Mouse (Mus musculus): Measurements from ENCODE around the gene Alg2.

Gene Alg2

GRCm38 (mm10) chr4:47473968-47474729 lies at the start of gene Alg2, which contains the start of gene Sec61b:
Gene Alg2 (minus strand): TSS chr4:47474333.
Gene Sec61b (plus strand): TSS chr4:47474658.
- in situ Hi-C loops (cut with MboI, MseI) = loop anchor here (10.0 kb wide), 1 partner anchor 801 kb away; the partner anchor contains the start of genes Erp44 and Invs

- in situ Hi-C loops (cut with MboI, MseI) = no loop called here
These were observed 47.9 kb upstream of the Alg2 start for GRCm38 (mm10) chr4:47521884-47522605.

- in situ Hi-C loops (cut with MboI, MseI) = no loop called here
These were observed 45.9 kb upstream of the Alg2 start for GRCm38 (mm10) chr4:47520076-47520475.

GRCm38 (mm10) chr4:47518551-47519181 lies 44.5 kb upstream of the Alg2 start:
- in situ Hi-C loops (cut with MboI, MseI) = no loop called here

DNA sequence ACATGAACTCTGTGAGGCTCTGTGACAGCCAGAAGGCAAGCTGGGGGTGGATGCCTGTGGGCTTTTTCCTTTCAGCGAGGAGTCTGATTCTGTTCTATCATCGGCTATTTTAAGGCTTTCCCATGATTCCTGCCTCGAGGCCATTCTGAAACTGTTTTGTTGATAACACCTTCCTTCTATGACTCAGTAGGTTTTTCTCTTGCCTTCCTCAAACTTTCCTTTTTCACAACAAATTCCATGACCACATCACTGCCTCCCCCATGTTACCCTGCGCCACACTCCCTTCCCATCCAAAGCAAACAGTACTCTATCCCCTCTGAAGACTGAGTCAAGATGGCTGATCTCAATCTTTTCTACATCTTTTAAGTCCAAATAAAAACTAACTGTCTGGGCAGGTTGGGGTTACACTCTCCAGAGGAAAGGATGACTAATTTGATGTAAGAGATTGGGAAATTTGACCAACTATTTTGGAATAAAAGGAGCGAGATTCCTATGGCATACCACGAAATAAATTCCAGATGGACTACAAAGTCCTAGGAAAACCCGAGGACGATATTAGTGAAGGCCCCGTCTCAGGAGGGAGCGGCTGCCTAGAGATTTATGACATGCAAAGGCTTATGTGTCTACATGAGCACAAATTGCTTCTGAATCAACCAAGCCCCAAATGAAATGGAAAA lies 30.8 kb upstream of the Alg2 start:
- in situ Hi-C loops (cut with MboI, MseI) = no loop called here

DNA sequence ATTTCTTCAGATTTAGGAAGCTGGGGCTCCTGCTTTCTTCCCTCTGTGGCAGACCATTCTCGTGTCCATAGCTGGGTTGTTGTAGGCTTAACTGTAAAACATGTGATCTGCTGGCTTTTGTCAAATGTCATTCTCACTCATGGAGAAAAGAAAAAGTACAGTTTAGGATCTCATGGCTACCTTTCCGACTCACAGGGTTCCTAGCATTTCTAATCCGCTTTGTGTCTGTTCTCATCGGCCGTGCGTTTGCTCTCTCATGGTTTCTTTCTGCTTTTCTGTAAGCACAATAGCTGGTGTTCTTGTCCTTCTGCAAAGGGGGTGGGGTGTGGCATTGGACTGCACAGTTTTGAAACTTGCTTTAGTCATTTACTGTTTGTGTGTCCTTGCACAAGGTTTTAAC lies 28.9 kb upstream of the Alg2 start:
- in situ Hi-C loops (cut with MboI, MseI) = no loop called here

DNA sequence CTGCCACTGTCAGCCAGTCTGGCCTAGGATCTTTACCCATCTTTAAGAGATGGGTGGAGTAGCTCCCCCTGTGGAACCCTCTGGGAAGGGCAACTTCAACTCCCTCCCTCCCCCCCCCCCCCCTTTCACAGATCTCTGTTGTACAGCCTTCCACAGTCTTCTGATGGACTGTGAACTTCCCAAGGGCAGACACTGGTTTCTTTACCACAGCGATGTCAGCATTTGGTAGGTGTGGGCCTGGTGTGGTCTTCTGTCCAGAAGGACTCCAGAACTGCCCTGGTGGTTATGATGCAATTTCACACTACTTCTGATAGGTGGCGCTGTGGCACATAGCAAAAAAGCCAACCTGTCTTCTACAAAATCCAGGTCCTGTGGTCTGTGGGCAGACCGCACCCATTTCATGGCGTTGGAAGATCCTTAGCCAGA lies 28.4 kb upstream of the Alg2 start:
- in situ Hi-C loops (cut with MboI, MseI) = no loop called here

- in situ Hi-C loops (cut with MboI, MseI) = no loop called here
These were observed 25.0 kb upstream of the Alg2 start for GRCm38 (mm10) chr4:47499121-47499545.

DNA sequence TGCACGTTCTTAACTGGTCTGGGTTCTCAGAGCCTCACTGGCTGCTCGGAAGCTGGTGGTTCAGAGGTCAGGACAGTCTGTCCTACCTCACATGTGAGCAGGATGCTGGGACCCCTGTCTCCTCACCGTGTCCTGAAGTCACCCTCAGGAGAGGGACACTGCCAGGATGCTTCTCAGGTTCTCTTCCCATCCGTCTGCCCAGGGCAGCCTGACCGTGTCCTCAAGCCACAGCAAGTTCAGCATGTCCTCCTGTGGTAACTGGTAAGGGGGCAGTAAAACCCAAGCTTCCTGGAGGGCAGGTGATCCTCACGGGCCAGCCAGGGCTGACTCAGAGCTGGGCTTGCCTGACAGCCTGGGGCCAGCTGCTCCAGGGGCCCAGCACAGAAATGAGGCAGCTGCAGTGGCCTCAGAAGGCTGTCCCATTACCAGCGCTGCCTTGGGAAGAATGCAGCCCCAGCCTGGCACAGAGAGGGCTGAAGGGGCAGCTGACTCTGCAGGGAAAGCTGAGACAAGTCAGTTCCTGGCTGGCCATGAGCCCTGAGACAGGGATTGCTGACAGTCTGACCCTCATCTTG lies 23.8 kb upstream of the Alg2 start:
- in situ Hi-C loops (cut with MboI, MseI) = no loop called here

- in situ Hi-C loops (cut with MboI, MseI) = no loop called here
These were observed 20.6 kb upstream of the Alg2 start for GRCm38 (mm10) chr4:47494686-47495085.

- in situ Hi-C loops (cut with MboI, MseI) = no loop called here
These were observed 20.0 kb upstream of the Alg2 start for GRCm38 (mm10) chr4:47494137-47494536.

DNA sequence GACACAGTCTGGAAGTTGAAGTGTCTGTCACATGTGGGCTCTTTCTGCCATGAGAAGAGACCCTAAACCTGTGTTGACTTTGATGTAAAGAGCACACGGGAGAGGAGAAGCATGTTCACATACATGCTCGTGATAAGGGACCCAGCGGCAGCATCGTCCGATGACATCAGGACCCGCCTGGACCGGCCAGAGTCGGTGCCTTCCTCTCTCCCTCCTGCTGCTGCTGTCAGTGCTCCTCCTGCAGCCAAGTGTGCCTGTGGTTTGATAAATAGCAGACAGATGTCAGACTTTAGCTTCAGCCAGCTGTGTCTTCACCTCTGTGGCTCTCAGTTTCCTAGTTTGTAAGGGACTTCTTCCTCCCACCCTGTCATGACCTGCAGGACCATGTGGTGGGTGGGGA lies 19.3 kb upstream of the Alg2 start:
- in situ Hi-C loops (cut with MboI, MseI) = no loop called here

DNA sequence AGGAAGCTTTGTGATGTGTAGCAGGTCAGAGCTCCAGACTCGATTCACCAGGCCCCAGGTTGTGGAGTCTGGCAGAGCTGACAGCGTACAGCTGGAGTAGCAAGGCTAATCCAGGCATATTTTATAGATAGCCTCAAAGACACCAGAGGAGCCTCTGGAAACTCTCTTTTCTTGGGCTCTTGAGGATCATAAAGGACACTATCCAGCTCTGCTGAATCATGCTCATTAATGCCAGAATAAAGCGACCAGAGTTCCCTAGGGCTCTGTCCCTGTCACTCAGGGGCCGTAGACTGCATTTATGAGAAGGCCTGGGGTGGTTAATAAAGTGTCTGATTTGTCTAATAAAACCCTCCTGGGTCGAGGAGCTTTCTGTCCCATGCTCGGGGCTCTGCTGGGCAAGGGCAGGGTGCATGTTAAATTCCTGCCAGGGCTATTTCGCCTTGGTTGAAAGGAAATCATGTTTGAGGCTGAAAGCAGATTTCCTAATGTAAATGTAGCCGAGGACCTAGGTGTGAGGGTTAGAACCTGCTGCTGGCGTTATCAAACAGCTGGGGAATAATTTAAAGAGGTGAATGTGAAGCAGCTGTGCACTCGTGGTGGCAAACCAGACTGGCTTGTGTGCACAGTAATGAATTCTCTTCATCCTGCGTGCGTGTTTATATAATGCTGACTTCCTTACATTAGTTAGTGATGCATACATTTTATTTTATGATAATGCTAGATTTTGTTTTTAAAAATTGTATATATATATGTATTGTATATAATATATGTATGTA lies 18.4 kb upstream of the Alg2 start:
- in situ Hi-C loops (cut with MboI, MseI) = no loop called here

- in situ Hi-C loops (cut with MboI, MseI) = no loop called here
These were observed 17.1 kb upstream of the Alg2 start for GRCm38 (mm10) chr4:47491243-47491642.

GRCm38 (mm10) chr4:47480576-47480975 lies 6.4 kb upstream of the Alg2 start:
- in situ Hi-C loops (cut with MboI, MseI) = no loop called here

- in situ Hi-C loops (cut with MboI, MseI) = no loop called here
These were observed 6.0 kb upstream of the Alg2 start for GRCm38 (mm10) chr4:47480095-47480494.

DNA sequence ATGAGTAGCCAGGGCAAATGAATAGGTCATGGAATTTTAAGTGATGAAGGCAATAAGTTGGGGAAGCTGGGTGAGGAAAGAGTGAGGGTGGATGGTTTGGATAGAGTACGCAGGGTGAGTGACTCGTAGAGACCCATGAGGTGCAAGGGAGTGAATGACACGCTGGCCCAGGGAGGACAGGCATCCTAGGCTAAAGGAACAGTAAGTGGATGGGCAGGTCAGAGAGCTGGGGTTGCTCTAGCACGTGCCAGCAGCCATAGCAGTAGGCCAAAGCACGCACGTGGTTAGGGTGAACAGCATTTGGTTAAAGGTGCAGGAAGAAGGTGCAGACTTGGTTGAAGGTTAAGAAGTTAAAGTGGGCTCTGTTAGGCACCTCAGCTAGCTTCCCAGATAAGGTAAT lies 3.4 kb upstream of the Alg2 start:
- in situ Hi-C loops (cut with MboI, MseI) = loop anchor here (10.0 kb wide), 1 partner anchor 797 kb away; the partner anchor contains the start of genes Erp44 and Invs

DNA sequence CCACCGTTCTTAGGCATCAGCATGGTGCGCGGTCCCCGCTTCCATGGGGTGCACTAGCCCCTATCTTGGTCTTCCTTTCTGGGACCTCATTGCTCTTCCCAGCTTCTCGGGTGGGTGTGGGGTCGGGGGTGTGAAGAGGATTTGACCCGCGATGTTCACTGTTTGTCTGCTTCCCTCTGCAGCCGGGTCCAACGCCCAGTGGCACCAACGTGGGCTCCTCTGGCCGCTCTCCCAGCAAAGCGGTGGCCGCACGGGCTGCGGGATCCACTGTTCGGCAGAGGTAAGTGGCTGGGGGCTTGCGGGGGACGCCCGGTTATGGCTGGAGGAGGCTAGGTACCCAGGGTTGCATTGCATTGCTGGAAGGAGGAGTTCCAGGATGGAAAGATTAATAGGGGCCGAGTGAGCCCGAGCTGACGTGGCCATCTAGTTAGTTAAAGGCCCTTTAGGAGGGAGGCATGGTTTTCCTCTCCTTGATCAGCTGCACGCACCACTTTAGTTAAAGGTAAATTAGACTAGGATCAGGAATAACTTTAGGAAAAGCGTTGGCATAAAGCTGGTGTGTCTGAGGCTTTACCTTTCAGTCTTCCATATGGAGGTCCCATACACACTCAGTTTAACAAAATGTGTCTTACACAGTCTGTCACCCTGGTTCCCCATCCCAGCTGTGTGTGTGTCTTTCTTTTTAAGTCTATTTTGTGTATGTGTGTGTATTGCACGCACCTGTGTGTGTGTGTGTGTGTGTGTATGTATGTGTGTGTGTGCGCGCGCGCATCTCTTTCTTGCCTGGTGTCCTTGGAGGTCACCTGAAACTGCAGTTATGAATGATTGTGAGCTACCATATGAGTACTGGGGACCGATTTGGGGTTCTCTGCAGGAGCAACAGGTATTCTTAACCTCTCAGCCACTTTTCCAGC lies 854 bp upstream of the Alg2 start:
- in situ Hi-C loops (cut with MboI, MseI) = loop anchor here (10.0 kb wide), 1 partner anchor 800 kb away; the partner anchor contains the start of genes Erp44 and Invs

DNA sequence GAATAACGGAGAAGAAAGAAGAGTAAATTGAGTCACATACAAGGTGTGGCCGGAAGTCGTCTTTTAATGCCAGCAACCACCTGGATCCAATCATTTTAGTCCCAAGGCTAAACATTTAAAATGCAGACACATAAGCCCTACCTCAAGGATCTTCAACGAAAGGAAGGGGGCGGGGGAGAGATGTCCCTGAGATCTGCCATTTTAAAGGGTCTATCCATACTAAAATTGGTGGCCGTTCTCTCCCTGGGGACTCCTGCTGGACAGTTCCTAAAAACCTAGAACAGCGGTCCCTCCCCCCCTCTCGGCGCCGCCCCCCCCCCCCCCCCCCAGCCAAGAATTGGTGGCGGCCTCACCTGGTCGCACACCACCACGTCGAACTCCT lies 556 bp downstream of the Alg2 start:
- in situ Hi-C loops (cut with MboI, MseI) = loop anchor here (10.0 kb wide), 1 partner anchor 801 kb away; the partner anchor contains the start of genes Erp44 and Invs

Measured in regulatory T cell (primary cell).